Mouse (Mus musculus): ENCODE results near the gene 4933412E24Rik. TPM values are rescaled to one million over a fixed set of nuclear protein-coding genes. Genes with fewer than 3 reads are reported as not detected.

Gene 4933412E24Rik
- not detected for total RNA-seq (2023)

DNA sequence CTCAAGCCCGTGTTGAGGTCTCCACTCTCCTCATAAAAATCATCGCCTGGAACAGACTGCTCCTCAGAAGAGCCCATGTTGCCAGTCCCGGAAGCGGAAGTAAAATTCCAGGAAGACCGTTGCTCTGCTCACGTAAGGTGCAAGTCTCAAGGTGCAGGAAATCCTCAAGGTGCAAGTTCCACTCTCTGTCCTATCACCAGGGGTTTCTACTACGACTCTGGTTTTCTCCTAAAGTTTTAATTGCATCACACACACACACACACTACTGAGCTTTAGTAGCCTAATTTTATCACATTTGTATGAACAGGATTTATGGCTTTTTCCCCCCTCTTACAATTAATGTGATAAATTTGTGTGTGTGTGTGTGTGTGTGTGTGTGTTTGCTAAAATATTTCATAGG lies at the start of gene 4933412E24Rik:
Gene 4933412E24Rik (minus strand): TSS at position 101 of the 400 bp plus-strand sequence.

Data from T-cell, adult 66 days (primary cell).